Mouse (Mus musculus) myocyte (in vitro differentiated cells): Measurements from ENCODE around the gene Atl3.

Experiments used
- CEBPB ChIP-seq: IDR thresholded peaks from 2 replicates; pipeline ENCODE4 v1.6.1; 2011; ENCODE audit warnings: mild to moderate bottlenecking, moderate library complexity; ENCODE audit not compliant: poor library complexity, insufficient read depth, severe bottlenecking
- MAX ChIP-seq: IDR thresholded peaks from one replicate; pipeline ENCODE4 v1.6.1; 2011; ENCODE audit warnings: low read depth, mild to moderate bottlenecking, control low read depth
- MYOD1 ChIP-seq, 3 experiments: IDR thresholded peaks; one replicate each; pipeline ENCODE4 v1.6.1; 2011; ENCODE audit warnings: control low read depth in 2 of 3, low read depth in 2 of 3, mild to moderate bottlenecking in 2 of 3, moderate library complexity in 1 of 3; ENCODE audit not compliant: insufficient read length in 2 of 3, control insufficient read depth in 1 of 3
- MYOG ChIP-seq, 3 experiments: IDR thresholded peaks; one replicate each; pipeline ENCODE4 v1.6.1; 2011; ENCODE audit warnings: control low read depth in 2 of 3, low read depth in 2 of 3, mild to moderate bottlenecking in 2 of 3; ENCODE audit not compliant: insufficient read length in 2 of 3, control insufficient read depth in 1 of 3, insufficient read depth in 1 of 3
- POLR2A ChIP-seq: IDR thresholded peaks from one replicate; pipeline ENCODE4 v1.6.1; 2011; ENCODE audit warnings: low read depth, mild to moderate bottlenecking, control low read depth, moderate library complexity; ENCODE audit not compliant: insufficient read length
- POLR2AphosphoS2 ChIP-seq: IDR thresholded peaks from one replicate; pipeline ENCODE4 v1.6.1; 2011; ENCODE audit warnings: low read depth, control low read depth; ENCODE audit not compliant: insufficient read length
- SRF ChIP-seq: IDR thresholded peaks from one replicate; pipeline ENCODE4 v1.6.1; 2011; ENCODE audit warnings: low read depth; ENCODE audit not compliant: control insufficient read depth, insufficient read length
- TCF12 ChIP-seq: IDR thresholded peaks from one replicate; pipeline ENCODE4 v1.6.1; 2011; ENCODE audit warnings: mild to moderate bottlenecking, control low read depth; ENCODE audit not compliant: poor library complexity, insufficient read depth, severe bottlenecking
- TCF3 ChIP-seq: IDR thresholded peaks from one replicate; pipeline ENCODE4 v1.6.1; 2011; ENCODE audit warnings: low read depth, control low read depth; ENCODE audit not compliant: insufficient read length
- USF1 ChIP-seq: IDR thresholded peaks from one replicate; pipeline ENCODE4 v1.6.1; 2011; ENCODE audit warnings: low read depth, mild to moderate bottlenecking, control low read depth, moderate library complexity

GRCm38 (mm10) chr19:7553441-7553840 lies 59.6 kb downstream of the Atl3 start:
- no peak for TF ChIP-seq MYOD1 (IDR thresholded peaks at IDR 0.05; ENCODE audit: control insufficient read depth in 1 of 3, insufficient read length in 2 of 3, low read depth in 2 of 3)
- no peak for TF ChIP-seq TCF12
- no peak for TF ChIP-seq MYOG (IDR thresholded peaks at IDR 0.05; ENCODE audit: control insufficient read depth in 1 of 3, insufficient read depth in 1 of 3, insufficient read length in 2 of 3, low read depth in 2 of 3)
- no peak for TF ChIP-seq POLR2A
- TF ChIP-seq CEBPB = no peak
- no peak for TF ChIP-seq USF1
- no peak for TF ChIP-seq POLR2AphosphoS2
- no peak for TF ChIP-seq MAX
- no peak for TF ChIP-seq SRF
- no peak for TF ChIP-seq TCF3
